Mouse (Mus musculus): ENCODE measurements around the gene Slc17a8.
"Not testable (repeated sequence)": the region's sequence is repeated elsewhere in the genome, so short reads cannot be mapped to it uniquely, and the experiment has no call there.

- not testable (repeated sequence) for TF ChIP-seq CTCF (IDR thresholded peaks at IDR 0.05 in 2 of 3, conservative IDR thresholded peaks at IDR 0.05 in 1 of 3; ENCODE audit: control insufficient read depth in 1 of 3, insufficient read depth in 1 of 3, low read depth in 2 of 3, low read length in 3 of 3, poor library complexity in 1 of 3, severe bottlenecking in 1 of 3); POLR2A (IDR thresholded peaks at IDR 0.05; ENCODE audit: control insufficient read depth in 1 of 2, insufficient read depth in 1 of 2, low read depth in 1 of 2, low read length in 2 of 2, poor library complexity in 1 of 2); EP300 (IDR thresholded peaks at IDR 0.05; ENCODE audit: low read depth in 1 of 2, low read length in 2 of 2); GATA1 (IDR thresholded peaks at IDR 0.05; ENCODE audit: low read depth, low read length); MAFK (IDR thresholded peaks at IDR 0.05; ENCODE audit: borderline replicate concordance, low read depth, low read length); MAX (IDR thresholded peaks at IDR 0.05; ENCODE audit: low read length); RAD21 (IDR thresholded peaks at IDR 0.05; ENCODE audit: low read depth, low read length)
Observed at GRCm38 (mm10) chr10:89554885-89555284, 66.2 kb downstream of the Slc17a8 start.
